Mouse (Mus musculus): ENCODE measurements around the gene Hyal1. TPM values are rescaled to one million over a fixed set of nuclear protein-coding genes. Genes with fewer than 3 reads are reported as not detected.

The Hyal1 gene
- total and polyA plus RNA-seq, 3 experiments: 1.3 to 3.4 TPM; not detected in 1

GRCm38 (mm10) chr9:107538711-107539110, 38.0 kb upstream of the Hyal1 start:
- Histone ChIP-seq H3K9me3 (replicated peaks; ENCODE audit: insufficient read depth, low read length) (no peaks in the 10 kb centered on the region), H3K27ac (ENCODE audit: control insufficient read depth, low read depth, low read length) (no peak overlapping the region), H3K79me2 (ENCODE audit: control insufficient read depth, insufficient read depth, low read length, poor library complexity) (peaks cover 45% of the 10 kb centered on the region), H3K9ac (ENCODE audit: control insufficient read depth, low read depth, low read length, poor library complexity, severe bottlenecking) (no peak overlapping the region), H3K4me1 (ENCODE audit: control insufficient read depth in 1 of 2, insufficient read depth in 2 of 2, low read length in 2 of 2) (peaks cover 0 to 23% of the 10 kb centered on the region in 2 experiments; a peak in 1 of 4 replicates), H3K36me3 (ENCODE audit: control insufficient read depth in 1 of 2, insufficient read depth in 2 of 2, low read length in 2 of 2) (peaks cover 0 to 9% of the 10 kb centered on the region in 2 experiments; a peak in 2 of 4 replicates), H3K27me3 (ENCODE audit: control insufficient read depth in 1 of 2, insufficient read depth in 2 of 2, low read length in 2 of 2) (no peaks in the 10 kb centered on the region), H3K4me3 (ENCODE audit: control insufficient read depth in 1 of 2, insufficient read depth in 1 of 2, low read depth in 2 of 2, low read length in 2 of 2) (no peak overlapping the region)
- no peak for DNase-seq (ENCODE audit: low read depth, low spot score)
- TF ChIP-seq MAZ (IDR thresholded peaks at IDR 0.05; ENCODE audit: low read depth, low read length) (no peak), GATA1 (IDR thresholded peaks at IDR 0.05; ENCODE audit: low read depth, low read length) (no peak), MXI1 (IDR thresholded peaks at IDR 0.05; ENCODE audit: low read depth, low read length) (no peak), TCF12 (IDR thresholded peaks at IDR 0.05; ENCODE audit: low read depth, low read length) (no peak), CHD1 (IDR thresholded peaks at IDR 0.05; ENCODE audit: low read depth, low read length) (no peak), RCOR1 (IDR thresholded peaks at IDR 0.05; ENCODE audit: low read depth, low read length) (no peak), HCFC1 (IDR thresholded peaks at IDR 0.05; ENCODE audit: low read depth, low read length) (no peak), USF1 (IDR thresholded peaks at IDR 0.05; ENCODE audit: low read depth, low read length) (no peak), POLR2AphosphoS5 (IDR thresholded peaks at IDR 0.05; ENCODE audit: borderline replicate concordance, low read depth, low read length) (no peak), USF2 (IDR thresholded peaks at IDR 0.05; ENCODE audit: borderline replicate concordance in 1 of 2, insufficient read depth in 1 of 2, low read depth in 1 of 2, low read length in 2 of 2) (no peak), MYC (IDR thresholded peaks at IDR 0.05; ENCODE audit: low read depth, low read length) (no peak), MAFK (IDR thresholded peaks at IDR 0.05; ENCODE audit: borderline replicate concordance, low read depth, low read length) (no peak), SMC3 (IDR thresholded peaks at IDR 0.05; ENCODE audit: low read depth, low read length) (no peak), UBTF (IDR thresholded peaks at IDR 0.05; ENCODE audit: borderline replicate concordance, insufficient read depth, low read depth, low read length) (no peak), TBP (IDR thresholded peaks at IDR 0.05; ENCODE audit: low read depth, low read length) (no peak), ZMIZ1 (IDR thresholded peaks at IDR 0.05; ENCODE audit: low read depth, low read length) (no peak), POLR2AphosphoS2 (IDR thresholded peaks at IDR 0.05; ENCODE audit: low read length) (no peak), ZNF384 (IDR thresholded peaks at IDR 0.05; ENCODE audit: low read depth, low read length) (no peak), EP300 (IDR thresholded peaks at IDR 0.05; ENCODE audit: low read depth in 1 of 2, low read length in 2 of 2) (no peak), SIN3A (IDR thresholded peaks at IDR 0.05; ENCODE audit: low read length) (no peak)

- H3K4me1 ChIP-seq (ENCODE audit: control insufficient read depth in 1 of 2, insufficient read depth in 2 of 2, low read length in 2 of 2): peaks cover 0 to 23% of the 10 kb centered on the region in 2 experiments; a peak in 1 of 4 replicates
- no peak for TF ChIP-seq EP300 (IDR thresholded peaks at IDR 0.05; ENCODE audit: low read depth in 1 of 2, low read length in 2 of 2)
- no peak for TF ChIP-seq MYC (IDR thresholded peaks at IDR 0.05; ENCODE audit: low read depth, low read length)
- DNase-seq (ENCODE audit: low read depth, low spot score): no peak
- peaks cover 34% of the 10 kb centered on the region for H3K79me2 ChIP-seq (ENCODE audit: control insufficient read depth, insufficient read depth, low read length, poor library complexity)
- H3K27me3 ChIP-seq (ENCODE audit: control insufficient read depth in 1 of 2, insufficient read depth in 2 of 2, low read length in 2 of 2): no peaks in the 10 kb centered on the region
- no peak overlapping the region for H3K27ac ChIP-seq (ENCODE audit: control insufficient read depth, low read depth, low read length)
- no peak overlapping the region for H3K4me3 ChIP-seq (ENCODE audit: control insufficient read depth in 1 of 2, insufficient read depth in 1 of 2, low read depth in 2 of 2, low read length in 2 of 2)
- H3K36me3 ChIP-seq (ENCODE audit: control insufficient read depth in 1 of 2, insufficient read depth in 2 of 2, low read length in 2 of 2): peaks cover 0 to 9% of the 10 kb centered on the region in 2 experiments; a peak in 2 of 4 replicates
- H3K9me3 ChIP-seq (replicated peaks; ENCODE audit: insufficient read depth, low read length): no peaks in the 10 kb centered on the region
- no peak overlapping the region for H3K9ac ChIP-seq (ENCODE audit: control insufficient read depth, low read depth, low read length, poor library complexity, severe bottlenecking)
Measured at GRCm38 (mm10) chr9:107539940-107540339, 36.8 kb upstream of the Hyal1 start.

Data from MEL (cell line).